Mouse (Mus musculus) left cerebral cortex, postnatal 25 days (tissue): ENCODE data around the gene Fgd4. TPM values are rescaled to one million over a fixed set of nuclear protein-coding genes. Genes with fewer than 3 reads are reported as not detected.
"Not testable (repeated sequence)": the region's sequence is repeated elsewhere in the genome, so short reads cannot be mapped to it uniquely, and the experiment has no call there.

Experiments used
- DNase-seq, 2 experiments: peaks; one replicate each; pipeline ENCODE4 v3.0.0; 2022; ENCODE audit warnings: low spot score in 2 of 2, mixed read lengths in 1 of 2
- intact Hi-C: fragments of 180-260 bp; cut with DNase I; formaldehyde crosslinking; loops from one replicate; pipeline ENCODE4 v1.15.1; 2025
- total RNA-seq, 2 experiments: library from RNA; stranded (reverse); gene quantifications; 2 replicates each; pipeline ENCODE4 v1.2.3; 2021

Fgd4 gene
- total RNA-seq, 2 experiments from 2014 or later: 34.4 to 38.2 TPM

- intact Hi-C loops: no loop called here
- no peak for DNase-seq
These were observed 48.2 kb downstream of the Fgd4 start for GRCm38 (mm10) chr16:16552197-16552596.

DNA sequence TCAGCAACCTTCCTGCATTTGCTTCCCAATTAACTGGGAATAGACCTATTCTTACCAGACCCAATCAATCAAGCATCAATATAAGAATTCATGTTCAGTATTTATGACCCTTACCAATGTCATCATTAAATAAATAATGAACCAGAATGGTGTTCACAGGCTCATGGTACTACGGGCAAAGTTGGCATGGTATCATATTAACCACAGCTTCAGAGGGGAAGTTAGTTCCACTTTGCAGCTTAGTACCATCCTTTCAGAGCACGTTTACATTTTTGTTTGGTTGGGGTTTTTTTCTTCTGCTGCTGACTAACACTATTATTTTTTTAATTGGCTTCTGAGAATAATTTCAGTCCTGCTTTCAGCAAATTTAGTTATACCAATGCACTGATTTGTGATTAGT is 51.2 kb downstream of the Fgd4 start:
- intact Hi-C loops: no loop called here
- DNase-seq: no peak

DNA sequence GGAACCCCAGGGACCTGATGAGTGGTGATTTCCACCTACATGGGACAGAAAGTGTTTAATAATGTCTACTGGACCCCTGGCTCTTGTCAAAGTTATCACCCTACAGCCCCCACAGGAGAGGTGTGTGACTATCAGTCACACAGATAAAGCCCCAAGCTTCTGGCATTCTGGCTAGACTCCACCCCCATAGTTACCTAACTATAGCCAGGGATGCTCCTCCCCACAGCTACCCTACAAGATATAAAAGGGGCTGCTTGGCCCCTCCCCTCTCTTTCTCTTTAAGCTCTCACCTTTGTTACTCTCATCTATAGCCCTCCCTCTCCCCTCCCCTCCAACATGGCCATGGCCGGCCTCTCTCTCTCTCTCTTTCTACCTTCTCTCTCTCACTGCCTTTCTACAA is 53.7 kb downstream of the Fgd4 start:
- intact Hi-C loops: no loop called here
- no peak for DNase-seq

DNA sequence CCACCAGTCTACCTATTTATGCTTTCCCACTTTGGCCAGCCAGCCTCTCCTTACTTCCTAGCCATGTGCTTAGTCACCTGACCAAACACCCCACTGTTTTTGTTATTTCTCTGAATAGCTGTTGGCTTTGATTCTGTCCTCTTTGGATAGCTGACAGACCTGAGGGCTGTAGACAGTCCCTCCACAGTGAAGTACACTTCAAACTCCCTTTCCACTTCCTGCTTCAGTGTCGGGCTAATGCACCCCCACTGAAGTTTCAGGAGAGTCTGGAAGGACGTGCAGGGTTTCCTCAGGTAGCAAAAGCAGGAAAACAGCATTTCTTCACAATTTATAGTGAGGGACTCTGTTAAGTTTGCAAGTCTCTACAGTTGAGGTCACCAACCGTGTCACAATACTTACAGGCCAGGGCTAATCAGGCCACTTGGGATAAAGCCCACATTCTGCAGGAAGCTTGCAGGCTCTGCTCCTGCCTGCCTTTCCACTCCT is 57.4 kb downstream of the Fgd4 start:
- intact Hi-C loops: no loop called here
- no peak for DNase-seq

- intact Hi-C loops, DNase-seq: not testable (repeated sequence)
These were observed 61.0 kb downstream of the Fgd4 start for GRCm38 (mm10) chr16:16539396-16539795.

- intact Hi-C loops: no loop called here
- no peak for DNase-seq
These were observed 65.1 kb downstream of the Fgd4 start for GRCm38 (mm10) chr16:16535232-16535631.

GRCm38 (mm10) chr16:16528014-16528413 is 72.3 kb downstream of the Fgd4 start:
- DNase-seq: no peak
- intact Hi-C loops: no loop called here

GRCm38 (mm10) chr16:16527267-16527666 is 73.1 kb downstream of the Fgd4 start:
- DNase-seq: peak; percentile 46 to 47
- intact Hi-C loops: no loop called here

- intact Hi-C loops: no loop called here
- DNase-seq: no peak
These were observed 73.6 kb downstream of the Fgd4 start for GRCm38 (mm10) chr16:16526741-16527105.

DNA sequence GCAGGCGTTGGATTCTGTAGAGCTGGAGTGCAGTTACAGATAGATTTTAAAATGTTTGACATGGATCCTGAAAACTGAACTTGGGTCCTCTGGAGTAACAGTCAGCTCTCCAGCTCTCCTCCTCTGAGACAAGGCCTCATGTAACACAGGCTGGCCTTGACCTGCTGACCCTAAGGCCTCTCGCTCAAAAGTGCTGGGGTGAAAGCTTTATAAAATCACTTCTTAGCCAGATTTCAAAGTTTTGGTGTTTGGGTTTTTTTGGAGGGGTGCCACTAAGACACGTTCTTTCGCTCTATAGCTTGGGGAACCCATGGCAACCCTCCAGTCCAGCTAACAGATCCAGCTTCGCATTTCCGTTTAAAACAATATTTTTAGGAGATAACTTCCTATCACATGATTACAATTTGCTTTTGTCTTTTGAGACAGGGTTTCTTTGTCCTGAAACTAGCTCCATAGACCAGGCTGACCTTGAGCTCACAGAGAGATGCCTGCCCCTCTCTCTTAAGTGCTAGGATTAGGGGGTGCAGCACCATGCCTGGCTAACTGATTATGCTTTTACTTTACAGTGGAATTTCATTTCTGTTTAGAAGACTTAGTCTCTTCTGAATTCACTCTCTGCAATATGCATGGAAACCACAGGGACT is 74.1 kb downstream of the Fgd4 start:
- DNase-seq: peak in 1 of 2 experiments; percentile 12

GRCm38 (mm10) chr16:16525266-16525904 is 75.0 kb downstream of the Fgd4 start:
- intact Hi-C loops: loop anchor here (2.0 kb wide), 1 partner anchor 31 kb away; no protein-coding TSS in a partner anchor
- DNase-seq: peak in 1 of 2 experiments; percentile 24

More for the DNA sequence above, 74.1 kb downstream of the Fgd4 start:
- intact Hi-C loops: no loop called here

DNA sequence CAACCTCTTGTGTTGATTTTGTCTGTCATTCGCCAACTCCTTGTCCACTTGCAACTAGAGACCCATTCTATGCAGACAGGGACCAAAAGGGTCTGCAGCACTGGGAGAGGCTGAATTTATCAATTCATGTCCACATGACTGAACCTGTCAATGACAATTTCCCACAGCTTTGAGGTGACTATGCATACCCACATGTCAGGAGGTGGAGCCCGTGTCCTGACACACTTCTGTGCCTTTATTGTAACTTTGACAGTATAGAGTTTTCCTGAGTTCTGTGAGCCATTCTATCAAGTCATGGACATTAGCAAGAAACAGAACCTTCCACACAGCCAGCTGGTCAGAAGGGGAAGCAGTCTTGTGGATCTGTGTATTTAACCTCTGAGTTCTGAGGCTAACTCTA is 76.7 kb downstream of the Fgd4 start:
- DNase-seq: no peak
- intact Hi-C loops: loop anchor here (2.0 kb wide), 1 partner anchor 29 kb away; no protein-coding TSS in a partner anchor

- intact Hi-C loops, DNase-seq: not testable (repeated sequence)
These were observed 77.5 kb downstream of the Fgd4 start for GRCm38 (mm10) chr16:16522869-16523268.

DNA sequence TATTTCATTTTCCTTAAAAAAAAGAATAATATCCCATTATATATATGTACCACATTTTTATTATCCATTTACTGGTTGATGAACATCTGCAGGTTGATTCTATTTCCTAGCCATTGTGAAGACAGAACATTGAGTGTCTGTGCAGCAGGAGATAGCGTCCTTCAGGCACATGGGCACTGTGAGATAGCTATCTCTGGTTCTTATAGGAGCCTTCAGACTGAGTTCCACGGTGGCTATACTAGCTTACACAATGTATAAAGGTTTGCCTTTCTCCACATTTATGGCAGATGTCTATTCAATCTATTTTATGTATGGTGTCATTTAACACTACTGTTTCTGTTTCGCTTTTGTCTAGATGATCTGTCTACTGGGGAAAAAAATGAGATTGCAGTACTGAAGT is 98.9 kb downstream of the Fgd4 start:
- no peak for DNase-seq
- intact Hi-C loops: no loop called here

GRCm38 (mm10) chr16:16500926-16501325 is 99.4 kb downstream of the Fgd4 start:
- no peak for DNase-seq
- intact Hi-C loops: no loop called here

- DNase-seq: peak in 1 of 2 experiments; percentile 22
- intact Hi-C loops: no loop called here
These were observed 101.6 kb downstream of the Fgd4 start for GRCm38 (mm10) chr16:16498798-16499197.

DNA sequence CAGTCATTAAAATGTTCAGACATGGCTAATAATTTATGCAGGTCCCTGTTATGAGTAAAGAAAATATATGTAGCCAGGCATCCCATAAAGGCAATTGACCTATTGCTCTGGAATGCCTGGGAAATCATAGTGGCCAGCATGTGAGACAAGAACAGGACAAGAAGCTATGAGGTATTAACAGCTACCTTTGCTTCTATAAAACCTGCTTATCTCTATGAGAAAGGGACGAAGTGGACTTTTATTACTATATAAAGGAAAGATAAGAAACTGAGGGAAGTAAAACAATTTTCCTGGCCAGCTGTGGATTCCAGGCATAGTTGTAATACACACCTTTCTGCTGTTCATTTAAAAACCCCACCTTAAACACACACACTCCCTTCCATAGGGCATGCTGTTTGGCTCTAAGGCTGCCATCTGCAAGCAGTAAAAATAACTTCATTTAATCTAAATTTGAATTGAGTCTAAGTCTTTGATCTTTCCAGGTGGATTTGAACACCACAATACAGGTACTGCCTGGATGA is 114.8 kb downstream of the Fgd4 start:
- DNase-seq: no peak
- intact Hi-C loops: no loop called here

GRCm38 (mm10) chr16:16484601-16485000 is 115.7 kb downstream of the Fgd4 start:
- no peak for DNase-seq
- intact Hi-C loops: no loop called here

GRCm38 (mm10) chr16:16473451-16473850 is 126.9 kb downstream of the Fgd4 start:
- intact Hi-C loops, DNase-seq: not testable (repeated sequence)

DNA sequence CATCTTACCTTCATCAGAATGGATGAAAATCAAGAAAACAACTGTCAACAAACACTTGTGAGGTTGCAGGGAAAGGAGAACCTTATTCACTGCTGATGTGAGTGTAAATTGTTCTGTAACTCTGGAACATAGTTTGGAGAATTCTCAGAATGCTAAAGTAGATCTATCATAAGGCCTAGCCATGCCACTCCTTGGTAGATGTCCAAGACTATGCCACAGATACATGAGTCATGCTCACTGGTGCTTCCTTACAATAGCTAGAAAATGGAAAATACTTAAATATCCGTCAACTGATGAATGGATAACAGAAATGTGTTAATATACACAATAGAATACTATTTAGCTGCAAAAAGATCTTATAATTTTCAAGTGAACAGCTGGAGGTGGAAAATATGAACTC is 150.3 kb downstream of the Fgd4 start:
- DNase-seq: peak in 1 of 2 experiments; percentile 28
- intact Hi-C loops: no loop called here

DNA sequence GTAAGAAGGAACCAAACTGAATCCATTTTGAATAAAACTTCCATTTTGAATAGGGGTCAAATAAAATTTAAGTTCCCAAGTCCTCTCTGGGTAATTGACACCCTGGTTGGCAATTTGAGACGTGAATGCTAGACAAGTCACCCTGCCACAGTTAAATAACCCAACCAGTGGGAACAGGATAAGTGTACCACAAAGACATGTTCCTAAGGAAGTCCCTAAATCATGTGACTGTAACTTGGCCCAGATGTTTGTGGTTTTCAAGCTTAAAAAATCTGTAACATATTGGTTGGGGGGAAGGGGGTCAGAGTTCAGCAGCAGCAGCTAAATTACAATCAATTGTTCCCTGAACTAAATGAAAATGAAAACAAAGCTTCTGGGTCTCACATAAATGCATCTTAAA is 161.9 kb downstream of the Fgd4 start:
- DNase-seq: no peak
- intact Hi-C loops: no loop called here
